In the genomic region with DNA sequence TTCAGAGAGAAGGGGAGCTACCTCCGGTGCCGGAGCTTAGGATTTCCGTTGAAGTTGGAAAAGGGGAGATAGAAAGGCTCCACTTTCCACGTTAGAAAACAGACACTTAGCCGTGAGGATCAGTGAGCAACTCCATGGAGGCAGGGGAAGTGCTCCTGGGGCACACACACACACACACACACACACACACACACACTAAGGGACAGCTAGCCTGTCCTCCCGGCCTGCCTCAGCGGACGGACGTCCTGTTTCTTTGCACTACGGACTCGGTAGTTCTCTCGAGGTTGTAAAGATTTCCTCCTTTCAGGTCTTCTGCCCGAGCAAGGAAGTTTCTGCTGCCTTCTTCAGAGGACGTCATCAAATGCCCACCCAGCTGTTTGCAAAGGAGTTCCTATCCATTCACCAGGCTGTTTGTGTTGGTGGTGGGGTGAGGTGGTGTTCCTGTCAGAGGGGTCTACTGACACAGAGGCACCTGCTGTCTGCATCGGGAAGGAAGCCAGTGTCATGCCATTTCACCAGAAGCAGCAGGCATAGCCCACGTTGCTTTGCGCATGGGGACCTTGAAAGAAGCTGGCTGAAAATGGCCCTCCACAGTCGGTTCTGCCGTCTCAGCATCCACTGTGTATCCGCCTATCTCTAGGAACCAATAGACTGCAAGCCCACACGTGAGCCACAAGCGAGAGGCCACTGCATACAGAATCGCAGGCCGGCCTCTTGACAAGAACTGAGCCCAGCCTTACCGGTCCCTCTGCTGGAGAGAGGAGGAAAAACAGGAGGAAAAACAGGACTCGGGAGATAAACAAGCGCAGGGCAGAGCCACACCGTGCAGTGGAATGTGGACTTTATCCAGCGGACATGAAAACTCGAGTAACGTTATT, we compare ENCODE assay signal across 8 mouse cellular contexts. TPM values are rescaled to one million over a fixed set of nuclear protein-coding genes. Genes with fewer than 3 reads are reported as not detected.
DNase-seq lines count a peak whose midpoint lies in the region; ATAC-seq lines count a peak whose summit lies in the region.

No protein-coding gene starts in this region.

- 0 out of 2 replicates have a peak overlapping the region, but pooled peaks have one; percentile 7 for H3K27ac ChIP-seq in embryonic facial prominence, embryonic 12.5 days
- H3K27ac ChIP-seq in limb, embryonic 11.5 days (replicated peaks; ENCODE audit: low read depth, low read length), result no peak overlapping the region
- peak overlapping the region; percentile 37; the same call in 1 of the 2 replicates for H3K27ac ChIP-seq in midbrain, embryonic 13.5 days

- 18% methylated on average over 31 of the region's 31 CpGs for WGBS in embryonic facial prominence, embryonic 12.5 days
- 24% methylated on average over 31 of the region's 31 CpGs for WGBS in limb, embryonic 11.5 days
- 21% methylated on average over 31 of the region's 31 CpGs for WGBS in midbrain, embryonic 13.5 days

- H3K9ac ChIP-seq in embryonic facial prominence, embryonic 12.5 days, result no peak overlapping the region
- H3K9ac ChIP-seq in limb, embryonic 11.5 days (ENCODE audit: low read length), result no peak overlapping the region
- no peak overlapping the region for H3K9ac ChIP-seq in midbrain, embryonic 13.5 days (replicated peaks)

- peak; percentile 64 for DNase-seq in 3134 (ENCODE audit: extremely low read depth, insufficient read length, low spot score)
- peak; percentile 63 for DNase-seq in adrenal gland, postnatal 25 days
- DNase-seq in heart, adult 18-20 months, result peak; percentile 90 to 94
- DNase-seq in kidney, adult 18-20 months, result peak; percentile 87
- peak; percentile 77 for DNase-seq in limb, embryonic 11.5 days (ENCODE audit: low spot score)
- DNase-seq in spleen, adult 18-20 months, result peak; percentile 36 to 48

- H3K36me3 ChIP-seq in embryonic facial prominence, embryonic 12.5 days, result no peaks in the 10 kb centered on the region
- no peaks in the 10 kb centered on the region for H3K36me3 ChIP-seq in limb, embryonic 11.5 days (ENCODE audit: control insufficient read depth, insufficient read depth, low read length)
- H3K36me3 ChIP-seq in midbrain, embryonic 13.5 days, result no peaks in the 10 kb centered on the region

- ATAC-seq in embryonic facial prominence, embryonic 12.5 days (ENCODE audit: insufficient number of reproducible peaks, insufficient read depth, low FRiP score, low TSS enrichment), result peak; percentile 64; the same call in 1 of the 2 replicates
- ATAC-seq in limb, embryonic 11.5 days (ENCODE audit: insufficient number of reproducible peaks, low FRiP score, low TSS enrichment, low read depth), result peak; percentile 73
- ATAC-seq in midbrain, embryonic 13.5 days, result peak; percentile 96

- 0 out of 2 replicates have a peak overlapping the region, but pooled peaks have one; percentile 7 for H3K4me3 ChIP-seq in embryonic facial prominence, embryonic 12.5 days
- H3K4me3 ChIP-seq in limb, embryonic 11.5 days (ENCODE audit: low read depth, low read length), result no peak overlapping the region
- H3K4me3 ChIP-seq in midbrain, embryonic 13.5 days (replicated peaks), result peak overlapping the region; percentile 24

- H3K27me3 ChIP-seq in embryonic facial prominence, embryonic 12.5 days, result peaks cover 15% of the 10 kb centered on the region; the same call in 1 of the 2 replicates
- 0 out of 2 replicates have a peak, but pooled peaks cover 3% of the 10 kb centered on the region for H3K27me3 ChIP-seq in limb, embryonic 11.5 days (ENCODE audit: control insufficient read depth, insufficient read depth, low read length)
- peaks cover 32% of the 10 kb centered on the region for H3K27me3 ChIP-seq in midbrain, embryonic 13.5 days

- no peaks in the 10 kb centered on the region for H3K9me3 ChIP-seq in embryonic facial prominence, embryonic 12.5 days
- H3K9me3 ChIP-seq in limb, embryonic 11.5 days (ENCODE audit: control insufficient read depth, low read length), result no peaks in the 10 kb centered on the region
- no peaks in the 10 kb centered on the region for H3K9me3 ChIP-seq in midbrain, embryonic 13.5 days

- peak overlapping the region; percentile 38 for H3K4me2 ChIP-seq in embryonic facial prominence, embryonic 12.5 days (replicated peaks)
- H3K4me2 ChIP-seq in limb, embryonic 11.5 days (ENCODE audit: low read depth, severe bottlenecking), result peak overlapping the region; percentile 25; the same call in 1 of the 2 replicates
- peak overlapping the region; percentile 43 for H3K4me2 ChIP-seq in midbrain, embryonic 13.5 days (replicated peaks)

- peaks cover 6% of the 10 kb centered on the region; the same call in 1 of the 2 replicates for H3K4me1 ChIP-seq in embryonic facial prominence, embryonic 12.5 days
- H3K4me1 ChIP-seq in limb, embryonic 11.5 days (ENCODE audit: control insufficient read depth, insufficient read depth, low read length), result 0 out of 2 replicates have a peak, but pooled peaks cover 2% of the 10 kb centered on the region
- peaks cover 10% of the 10 kb centered on the region for H3K4me1 ChIP-seq in midbrain, embryonic 13.5 days (replicated peaks)

RNA-seq across cellular contexts. Expression of gene Marc2, which starts 5.7 kb away (rescaled TPM):
- 257 and 310 TPM in 2 replicates for total RNA-seq in adrenal gland, postnatal 25 days (2021)
- 144 and 152 TPM in 2 replicates for polyA plus RNA-seq in embryonic facial prominence, embryonic 12.5 days (2016; fragmentation: Nextera tagmentation; extraction: Ambion mirVana)
- total RNA-seq in heart, adult 18-20 months (2021), result 100 to 1,000 TPM; 137 to 145 TPM
- polyA plus RNA-seq in limb, embryonic 11.5 days (2014; fragmentation: Nextera tagmentation; extraction: Ambion mirVana), result 110 and 112 TPM in 2 replicates
- polyA plus RNA-seq in midbrain, embryonic 13.5 days (2015; fragmentation: Nextera tagmentation; extraction: Ambion mirVana), result 93.0 and 95.2 TPM in 2 replicates

RNA-seq across cellular contexts. Expression of gene C130074G19Rik, which starts 31.0 kb away (rescaled TPM):
- total RNA-seq in adrenal gland, postnatal 25 days (2021), result 20.8 and 24.7 TPM in 2 replicates
- polyA plus RNA-seq in embryonic facial prominence, embryonic 12.5 days (2016; fragmentation: Nextera tagmentation; extraction: Ambion mirVana), result 1.0 and 1.3 TPM in 2 replicates
- 10 to 100 TPM; 13.9 to 15.4 TPM for total RNA-seq in heart, adult 18-20 months (2021)
- polyA plus RNA-seq in limb, embryonic 11.5 days (2014; fragmentation: Nextera tagmentation; extraction: Ambion mirVana), result 0.62 and 0.99 TPM in 2 replicates
- 0.85 and 1.2 TPM in 2 replicates for polyA plus RNA-seq in midbrain, embryonic 13.5 days (2015; fragmentation: Nextera tagmentation; extraction: Ambion mirVana)

RNA-seq across cellular contexts. Expression of gene Marc1, which starts 40.9 kb away (rescaled TPM):
- total RNA-seq in adrenal gland, postnatal 25 days (2021), result 1.4 and 4.4 TPM in 2 replicates
- not detected in 2 replicates for polyA plus RNA-seq in embryonic facial prominence, embryonic 12.5 days (2016; fragmentation: Nextera tagmentation; extraction: Ambion mirVana)
- total RNA-seq in heart, adult 18-20 months (2021), result under 1 TPM in 1 of 2 experiments, not detected in 1; 0.21 TPM
- polyA plus RNA-seq in limb, embryonic 11.5 days (2014; fragmentation: Nextera tagmentation; extraction: Ambion mirVana), result not detected in 2 replicates
- not detected in 2 replicates for polyA plus RNA-seq in midbrain, embryonic 13.5 days (2015; fragmentation: Nextera tagmentation; extraction: Ambion mirVana)

Comparison
In these comparisons a context has a peak if more than half of its experiments do, and no peak if none do; other contexts are left out.
1. DNase-seq: peak in every context shown above with its lines; median percentile 92 in heart, adult 18-20 months; 87 in kidney, adult 18-20 months; 77 in limb, embryonic 11.5 days; 64 in 3134; 63 in adrenal gland, postnatal 25 days; 42 in spleen, adult 18-20 months.